Mouse (Mus musculus) CH12.LX (cell line): Measurements from ENCODE around the gene Myo15. TPM values are rescaled to one million over a fixed set of nuclear protein-coding genes. Genes with fewer than 3 reads are reported as not detected.

ENCODE experiments used
- DNase-seq: peaks from one replicate; pipeline ENCODE4 v3.0.0-alpha.2; 2013; ENCODE audit errors: extremely low read depth
- H3K27ac ChIP-seq: 2 replicates; pipeline ENCODE4 v1.5.1; 2012; ENCODE audit warnings: low read depth, mild to moderate bottlenecking, control low read depth, moderate library complexity; ENCODE audit not compliant: insufficient read depth
- H3K27me3 ChIP-seq: replicated peaks from 2 replicates; pipeline ENCODE3; 2012; ENCODE audit warnings: inconsistent platforms
- H3K36me3 ChIP-seq, 2 experiments: replicated peaks in 1 of 2; 2 replicates each; pipeline versions ENCODE3 to v1.6.1; 2012; ENCODE audit warnings: inconsistent platforms in 1 of 2, low read length in 1 of 2, mild to moderate bottlenecking in 1 of 2, mixed read lengths in 1 of 2, moderate library complexity in 1 of 2; ENCODE audit not compliant: control insufficient read depth in 1 of 2, insufficient read depth in 1 of 2
- H3K4me1 ChIP-seq, 2 experiments: 2 replicates each; pipeline ENCODE4 v1.6.1; 2012; ENCODE audit warnings: inconsistent platforms in 1 of 2, moderate library complexity in 1 of 2; ENCODE audit not compliant: insufficient read depth in 2 of 2, control insufficient read depth in 1 of 2
- H3K4me2 ChIP-seq: 2 replicates; pipeline ENCODE4 v1.6.1; 2012; ENCODE audit warnings: low read depth, mild to moderate bottlenecking, control low read depth; ENCODE audit not compliant: poor library complexity, insufficient read depth, severe bottlenecking
- H3K4me3 ChIP-seq, 3 experiments: fragments of 150-350 bp in 1 of 3; sonication (generic) in 1 of 3; replicated peaks in 1 of 3; 2 replicates each; pipeline versions ENCODE3 to v1.5.1; 2011 to 2012; ENCODE audit warnings: low read depth in 2 of 3, low read length in 2 of 3, mild to moderate bottlenecking in 2 of 3, moderate library complexity in 2 of 3, control low read depth in 1 of 3, improper control_type of control experiment in 1 of 3, inconsistent platforms in 1 of 3, mixed read lengths in 1 of 3; ENCODE audit not compliant: poor library complexity in 1 of 3
- H3K79me2 ChIP-seq: replicated peaks from 2 replicates; pipeline ENCODE4 v1.6.1; 2012; ENCODE audit warnings: mild to moderate bottlenecking, moderate library complexity; ENCODE audit not compliant: control insufficient read depth, poor library complexity, insufficient read depth, severe bottlenecking; ENCODE audit errors: extremely low read depth
- H3K9ac ChIP-seq: 2 replicates; pipeline ENCODE4 v1.6.1; 2012; ENCODE audit warnings: low read depth, mild to moderate bottlenecking, control low read depth, moderate library complexity; ENCODE audit not compliant: insufficient read depth
- H3K9me3 ChIP-seq: replicated peaks from 2 replicates; pipeline ENCODE3; 2012; ENCODE audit warnings: low read length, inconsistent platforms, mixed read lengths
- BHLHE40 ChIP-seq: IDR thresholded peaks from 2 replicates; pipeline ENCODE4 v1.6.1; 2011; ENCODE audit warnings: mild to moderate bottlenecking, low read depth, low read length, improper control_type of control experiment
- CHD1 ChIP-seq: IDR thresholded peaks from 2 replicates; pipeline ENCODE4 v1.6.1; 2012; ENCODE audit warnings: low read depth, low read length, improper control_type of control experiment, inconsistent platforms
- ELF1 ChIP-seq: IDR thresholded peaks from 2 replicates; pipeline ENCODE4 v1.6.1; 2014; ENCODE audit warnings: low read depth, mild to moderate bottlenecking, inconsistent platforms, low read length, improper control_type of control experiment
- ETS1 ChIP-seq: conservative IDR thresholded peaks from 2 replicates; pipeline ENCODE4 v1.6.1; 2012; ENCODE audit warnings: low read depth, mild to moderate bottlenecking, inconsistent platforms, low read length, improper control_type of control experiment, moderate library complexity
- HCFC1 ChIP-seq: IDR thresholded peaks from 2 replicates; pipeline ENCODE4 v1.6.1; 2012; ENCODE audit warnings: low read depth, mild to moderate bottlenecking, inconsistent platforms, low read length, improper control_type of control experiment
- IRF4 ChIP-seq: IDR thresholded peaks from 2 replicates; pipeline ENCODE4 v1.6.1; 2014; ENCODE audit warnings: low read depth, mild to moderate bottlenecking, inconsistent platforms, low read length, improper control_type of control experiment
- JUND ChIP-seq: conservative IDR thresholded peaks from 2 replicates; pipeline ENCODE4 v1.6.1; 2011; ENCODE audit warnings: low read depth, low read length, improper control_type of control experiment
- MEF2A ChIP-seq: IDR thresholded peaks from 2 replicates; pipeline ENCODE4 v1.6.1; 2014; ENCODE audit warnings: low read depth, mild to moderate bottlenecking, inconsistent platforms, low read length, improper control_type of control experiment, borderline replicate concordance
- MYC ChIP-seq: IDR thresholded peaks from 2 replicates; pipeline ENCODE4 v1.6.1; 2011; ENCODE audit warnings: low read depth, mild to moderate bottlenecking, improper control_type of control experiment, low read length
- TCF12 ChIP-seq: IDR thresholded peaks from 2 replicates; pipeline ENCODE4 v1.6.1; 2014; ENCODE audit warnings: low read depth, mild to moderate bottlenecking, inconsistent platforms, low read length, improper control_type of control experiment
- USF2 ChIP-seq: conservative IDR thresholded peaks from 2 replicates; pipeline ENCODE4 v1.6.1; 2011; ENCODE audit warnings: low read depth, low read length, improper control_type of control experiment
- ZKSCAN1 ChIP-seq: IDR thresholded peaks from 2 replicates; pipeline ENCODE4 v1.6.1; 2012; ENCODE audit warnings: low read depth, inconsistent platforms, low read length, improper control_type of control experiment, borderline replicate concordance
- ZMIZ1 ChIP-seq: IDR thresholded peaks from 2 replicates; pipeline ENCODE4 v1.6.1; 2012; ENCODE audit warnings: low read depth, mild to moderate bottlenecking, inconsistent platforms, low read length, improper control_type of control experiment
- ZNF384 ChIP-seq: IDR thresholded peaks from 2 replicates; pipeline ENCODE4 v1.6.1; 2012; ENCODE audit warnings: low read depth, low read length, improper control_type of control experiment, inconsistent platforms
- dilution Hi-C: fragments of 300-500 bp; cut with MboI; formaldehyde crosslinking; loops from 2 replicates; pipeline ENCODE4 v1.14.3; 2020; ENCODE audit warnings: low sequenced_read_pairs; ENCODE audit not compliant: extremely low pct_unique_long_range_greater_than_20kb, extremely low pct_ligation_motif_present
- in situ Hi-C: fragments of 300-500 bp; cut with MboI; formaldehyde crosslinking; loops from 3 replicates; pipeline ENCODE4 v1.14.3; 2019; ENCODE audit warnings: low sequenced_read_pairs, low pct_ligation_motif_present, low pct_unique_long_range_greater_than_20kb, mixed read lengths
- polyA plus RNA-seq: library from polyadenylated mRNA; unstranded; fragments of >175 nt; gene quantifications from 2 replicates; pipeline ENCODE4 v1.2.1, GENCODE M21; 2012; ENCODE audit warnings: low read depth; ENCODE audit not compliant: insufficient read length
- total RNA-seq, 2 experiments: library from RNA; depleted of rRNA; stranded (reverse); fragments of 300-350 nt in 1 of 2; fragments of >200 nt in 1 of 2; gene quantifications; 2 replicates each; pipeline ENCODE4 v1.2.3; 2012 to 2014

Gene Myo15
- total and polyA plus RNA-seq, 3 experiments: 0.01 to 0.13 (median 0.04) TPM

DNA sequence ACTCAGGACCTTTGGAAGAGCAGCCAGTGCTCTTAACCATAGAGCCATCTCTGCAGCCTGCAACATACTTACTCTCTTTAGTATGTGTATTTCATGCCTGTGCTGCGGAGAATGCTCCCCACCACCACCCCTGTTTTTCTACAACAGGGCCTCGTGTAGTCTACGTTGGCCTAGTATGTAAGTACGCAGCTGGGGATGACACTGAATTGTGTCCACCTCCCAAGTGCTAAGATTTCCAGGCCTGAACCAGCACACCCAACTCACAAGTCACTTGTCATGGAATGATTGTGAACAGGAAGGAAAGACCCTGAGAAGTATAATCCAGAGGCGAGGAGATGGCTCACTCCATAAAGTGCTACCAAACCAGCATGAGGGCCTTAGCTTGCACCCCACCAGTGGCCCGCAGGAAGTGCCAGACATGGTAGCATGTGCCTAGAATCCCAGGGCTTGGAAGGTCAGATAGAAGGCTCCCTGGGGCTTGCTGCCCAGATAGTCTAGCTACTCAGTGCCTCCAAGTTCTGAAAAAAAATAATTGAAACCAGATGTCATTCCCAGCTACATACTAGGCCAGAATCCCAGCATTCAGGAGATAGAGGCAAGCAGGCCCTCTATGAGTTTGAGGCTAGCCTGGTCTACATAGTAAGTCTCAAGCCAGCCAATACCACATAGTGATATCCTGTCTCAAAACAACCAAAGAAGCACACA lies 53.7 kb downstream of the Myo15 start:
- Histone ChIP-seq H3K36me3 (no peaks in the 10 kb centered on the region), H3K9ac (no peak overlapping the region), H3K79me2 (no peaks in the 10 kb centered on the region), H3K4me2 (no peak overlapping the region), H3K9me3 (peaks cover 4% of the 10 kb centered on the region), H3K27ac (no peak overlapping the region), H3K4me1 (no peaks in the 10 kb centered on the region; a peak in 1 of 4 replicates), H3K4me3 (no peak overlapping the region), H3K27me3 (peaks cover 42% of the 10 kb centered on the region)
- TF ChIP-seq CHD1: no peak
- TF ChIP-seq ZNF384: no peak
- TF ChIP-seq MYC: no peak
- no peak for TF ChIP-seq IRF4
- TF ChIP-seq USF2: no peak
- TF ChIP-seq ETS1: no peak
- no peak for TF ChIP-seq JUND
- TF ChIP-seq HCFC1: no peak
- TF ChIP-seq MEF2A: no peak
- TF ChIP-seq ZKSCAN1: no peak
- TF ChIP-seq ELF1: no peak
- TF ChIP-seq BHLHE40: no peak
- TF ChIP-seq ZMIZ1: no peak
- dilution Hi-C loops (no loop called here), in situ Hi-C loops (no loop called here)
- DNase-seq: no peak

GRCm38 (mm10) chr11:60526461-60526860 lies 57.3 kb downstream of the Myo15 start:
- H3K79me2 ChIP-seq: no peaks in the 10 kb centered on the region
- H3K9ac ChIP-seq: no peak overlapping the region
- H3K36me3 ChIP-seq: no peaks in the 10 kb centered on the region
- H3K27me3 ChIP-seq: peaks cover 33% of the 10 kb centered on the region
- TF ChIP-seq TCF12: no peak
- dilution Hi-C loops: no loop called here
- no peak for DNase-seq
- no peak overlapping the region for H3K4me2 ChIP-seq
- no peaks in the 10 kb centered on the region; a peak in 1 of 4 replicates for H3K4me1 ChIP-seq
- in situ Hi-C loops: no loop called here
- H3K27ac ChIP-seq: no peak overlapping the region
- H3K4me3 ChIP-seq: no peak overlapping the region
- H3K9me3 ChIP-seq: no peaks in the 10 kb centered on the region
